Mouse (Mus musculus) frontal cortex, postnatal 36 days (tissue): ENCODE results near the gene Phf12.
"Not testable (repeated sequence)": the region's sequence is repeated elsewhere in the genome, so short reads cannot be mapped to it uniquely, and the experiment has no call there.

ENCODE experiments used
- DNase-seq, 2 experiments: peaks; one replicate each; pipeline ENCODE4 v3.0.0; 2022; ENCODE audit warnings: low spot score in 2 of 2

Phf12 gene

GRCm38 (mm10) chr11:78031947-78032808, 49.6 kb downstream of the Phf12 start, which contains the start of gene Dhrs13:
Gene Dhrs13 (plus strand): TSS chr11:78032280.
- peak; percentile 87 to 89 for DNase-seq

- DNase-seq = no peak
Observed at GRCm38 (mm10) chr11:78032809-78033195, 50.2 kb downstream of the Phf12 start.

- no peak for DNase-seq
Observed at GRCm38 (mm10) chr11:78033931-78034617, 51.5 kb downstream of the Phf12 start.

GRCm38 (mm10) chr11:78036791-78037190, 54.2 kb downstream of the Phf12 start:
- no peak for DNase-seq

DNA sequence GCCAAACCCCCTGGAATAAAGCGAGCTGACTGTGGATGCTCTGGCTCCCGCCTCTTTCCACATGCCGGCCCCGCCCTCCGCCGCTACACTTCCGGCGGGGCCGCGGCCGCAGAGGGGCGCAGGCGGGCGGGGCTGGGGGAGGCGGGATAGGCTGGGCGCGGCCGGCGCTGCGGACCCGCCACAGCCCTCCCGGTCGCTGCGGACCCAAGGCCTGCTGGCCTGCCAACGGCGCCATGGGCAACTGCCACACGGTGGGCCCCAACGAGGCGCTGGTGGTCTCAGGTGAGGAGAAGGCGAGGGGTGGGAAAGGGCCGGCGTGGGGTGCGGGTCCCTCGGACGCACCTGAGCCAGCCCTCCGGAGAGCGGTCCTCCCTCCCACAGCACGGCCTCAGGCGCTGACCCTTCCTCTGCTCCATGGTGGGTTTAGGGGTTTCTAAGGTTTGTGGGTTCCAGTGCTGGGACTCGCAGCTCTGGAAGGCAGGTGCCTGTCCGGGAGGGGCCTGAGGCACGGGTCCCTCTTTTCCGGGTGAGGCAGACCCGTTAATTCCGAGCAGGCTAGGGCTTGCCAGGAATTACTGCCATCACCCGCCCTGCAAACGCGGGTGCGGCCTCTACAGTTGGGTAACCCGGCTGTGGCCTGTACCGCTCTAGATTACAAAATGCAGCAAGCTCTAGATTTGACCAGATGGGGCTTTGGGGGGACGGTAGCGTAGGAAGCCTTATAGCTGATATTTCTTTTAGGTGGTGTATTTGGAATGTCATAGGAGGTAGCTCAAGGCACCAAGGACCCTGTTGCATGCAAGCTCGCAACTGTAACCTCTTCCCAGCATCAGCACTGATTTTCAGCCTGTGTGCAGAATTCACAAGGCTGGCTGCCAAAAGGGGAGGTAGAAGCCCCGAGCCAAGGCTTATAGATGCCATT, 55.5 kb downstream of the Phf12 start, which contains the start of gene Flot2:
Gene Flot2, plus strand, starts transcription at position 101 of the 922 bp plus-strand sequence.
- DNase-seq = peak in 1 of 2 experiments; percentile 27

DNA sequence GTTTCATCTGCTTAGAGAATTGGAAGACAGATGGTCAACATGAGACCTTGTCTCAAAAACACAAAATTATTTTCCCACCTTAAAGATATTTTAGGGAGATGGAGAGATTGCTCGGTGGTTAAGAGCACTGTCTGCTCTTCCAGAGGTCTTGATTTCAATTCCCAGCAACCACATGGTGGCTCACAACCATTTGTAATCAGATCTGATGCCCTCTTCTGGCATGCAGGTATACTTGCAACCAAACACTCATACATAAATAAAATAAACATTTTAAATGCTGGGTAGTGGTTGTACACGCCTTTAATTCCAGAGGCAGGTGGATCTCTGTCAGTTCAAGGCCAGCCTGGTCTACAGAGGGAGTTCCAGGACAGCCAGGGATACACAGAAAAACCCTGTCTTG, 58.3 kb downstream of the Phf12 start:
- DNase-seq = no peak

GRCm38 (mm10) chr11:78042290-78042870, 59.8 kb downstream of the Phf12 start:
- not testable (repeated sequence) for DNase-seq

GRCm38 (mm10) chr11:78044758-78045251, 62.3 kb downstream of the Phf12 start:
- peak in 1 of 2 experiments; percentile 35 for DNase-seq

- DNase-seq = not testable (repeated sequence)
Observed at GRCm38 (mm10) chr11:78048637-78049036, 66.1 kb downstream of the Phf12 start.

DNA sequence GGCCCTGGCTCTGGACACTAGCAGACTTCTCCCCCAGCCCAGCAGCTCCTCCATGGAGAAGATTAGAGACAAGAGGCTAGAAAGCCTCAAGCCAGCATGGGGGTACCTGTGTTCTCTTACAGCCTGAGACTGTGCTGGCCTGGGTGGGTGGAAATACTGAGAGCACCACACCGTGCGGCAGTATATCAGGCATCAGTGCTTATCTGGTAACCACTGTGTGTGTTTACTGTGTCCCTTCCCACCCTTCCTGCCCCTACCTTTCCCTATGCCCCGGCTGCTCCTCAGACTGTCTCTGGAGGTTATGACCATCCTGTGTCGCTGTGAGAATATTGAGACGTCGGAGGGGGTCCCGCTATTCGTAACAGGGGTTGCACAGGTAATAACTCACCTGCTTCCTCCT, 70.5 kb downstream of the Phf12 start:
- no peak for DNase-seq

DNA sequence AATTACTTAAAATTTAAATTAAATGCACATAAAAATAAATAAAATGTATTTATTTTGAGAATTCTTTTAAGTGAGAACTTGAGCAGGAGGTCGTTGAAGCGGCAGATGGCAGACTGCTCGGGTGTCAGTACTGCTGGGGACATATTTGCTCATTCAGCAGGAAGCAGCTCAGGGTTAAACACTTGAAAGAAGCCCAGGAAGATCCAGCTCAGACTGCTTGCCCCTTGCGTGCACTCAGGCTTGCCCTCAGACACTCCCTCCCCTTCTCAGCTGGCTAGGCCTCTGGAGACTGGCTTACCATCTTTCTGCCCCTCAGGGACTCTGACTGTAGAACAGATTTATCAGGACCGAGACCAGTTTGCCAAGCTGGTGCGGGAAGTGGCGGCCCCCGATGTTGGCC, 74.4 kb downstream of the Phf12 start:
- no peak for DNase-seq

DNA sequence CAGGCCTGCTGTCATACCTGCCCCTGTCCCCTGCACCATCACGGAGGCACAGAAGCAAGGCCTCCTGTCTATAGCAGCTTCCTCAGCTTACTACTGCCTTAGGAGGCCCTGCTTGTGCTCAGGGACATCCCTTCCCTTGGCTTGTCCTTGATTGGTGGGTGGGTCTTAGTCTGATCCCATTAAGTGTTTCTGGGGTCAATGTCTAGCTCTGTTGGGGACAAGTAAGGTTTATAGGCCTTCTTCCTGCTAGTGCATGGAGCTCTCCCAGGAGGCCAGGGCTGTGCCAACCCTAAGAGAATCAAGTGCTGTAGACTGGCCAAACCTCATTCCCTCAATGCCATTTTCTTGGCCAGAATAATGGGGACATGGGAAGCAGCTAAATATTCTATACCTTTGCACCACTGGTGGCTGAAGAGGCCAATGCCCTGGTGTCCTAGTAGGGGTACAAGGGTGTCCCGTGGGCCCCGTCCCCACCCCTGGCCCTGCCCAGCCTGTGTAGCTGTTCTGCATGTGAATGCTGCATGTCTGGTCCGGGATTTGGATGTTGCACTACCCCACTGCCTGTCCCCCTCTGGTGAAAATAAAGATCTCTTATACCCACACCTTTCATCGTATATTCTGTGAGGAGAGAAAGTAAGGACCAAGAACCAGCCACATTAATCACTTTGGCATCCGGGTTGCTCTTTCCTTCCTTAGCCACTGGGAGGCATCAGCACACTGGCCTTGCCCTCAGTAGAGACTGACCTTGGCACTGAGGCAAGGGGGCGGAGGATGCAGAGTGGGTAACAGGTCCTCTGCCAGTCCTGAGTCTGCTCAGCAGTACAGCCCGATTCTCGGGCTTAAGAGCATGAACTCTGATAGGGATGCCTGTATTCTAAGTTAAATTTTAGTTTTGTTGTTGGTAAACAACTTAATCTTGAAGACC, 77.5 kb downstream of the Phf12 start:
- DNase-seq = peak; percentile 44 to 59

DNA sequence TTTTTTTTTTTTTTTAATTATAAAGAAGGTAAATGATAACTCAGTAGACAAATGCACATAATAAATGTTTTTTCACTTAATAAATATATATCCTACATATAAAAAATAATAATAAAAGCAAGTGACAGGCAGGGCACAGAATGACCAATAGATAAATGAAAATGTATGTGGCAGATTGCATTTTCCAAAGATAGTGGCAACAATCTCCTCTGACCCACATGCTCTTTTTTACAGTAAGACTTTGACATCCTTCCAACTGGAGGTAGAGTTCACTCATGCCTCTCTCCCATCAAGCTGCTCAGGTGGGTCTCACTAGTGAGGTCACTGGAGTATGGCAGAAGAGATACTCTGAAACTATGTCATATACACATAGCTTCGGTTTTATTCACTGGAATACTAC, 80.0 kb downstream of the Phf12 start:
- no peak for DNase-seq

GRCm38 (mm10) chr11:78065906-78066305, 83.4 kb downstream of the Phf12 start:
- no peak for DNase-seq

- no peak for DNase-seq
Observed at GRCm38 (mm10) chr11:78066641-78067040, 84.1 kb downstream of the Phf12 start.

GRCm38 (mm10) chr11:78067566-78067965, 85.0 kb downstream of the Phf12 start:
- DNase-seq = no peak

- DNase-seq = no peak
Observed at GRCm38 (mm10) chr11:78069130-78069529, 86.6 kb downstream of the Phf12 start.

GRCm38 (mm10) chr11:78069646-78070045, 87.1 kb downstream of the Phf12 start:
- DNase-seq = no peak

GRCm38 (mm10) chr11:78071938-78072337, 89.4 kb downstream of the Phf12 start:
- DNase-seq = no peak
